ENCODE assay signal across 11 mouse cellular contexts in genomic region chr6:53549409-53549808, GRCm38 (mm10).
"Had no signal": no experiment of that assay in that cellular context is flagged by ENCODE, and none has a peak within 500 bp of the region (broad histone marks: within the 10 kb centered on the region; RNA-seq: fewer than 3 reads in every experiment).

No protein-coding gene starts in this region.

- H3K4me2 ChIP-seq: kidney, embryonic 15.5 days; liver, embryonic 13.5 days; midbrain, embryonic 13.5 days; neural tube, embryonic 15.5 days had no signal

- H3K36me3 ChIP-seq: kidney, embryonic 15.5 days; liver, embryonic 13.5 days; midbrain, embryonic 13.5 days; neural tube, embryonic 15.5 days had no signal

- H3K4me1 ChIP-seq: liver, embryonic 13.5 days had no signal

- H3K9me3 ChIP-seq: liver, embryonic 13.5 days; midbrain, embryonic 13.5 days; neural tube, embryonic 15.5 days had no signal

- H3K9ac ChIP-seq: kidney, embryonic 15.5 days; liver, embryonic 13.5 days; liver, postnatal 0 days; midbrain, embryonic 13.5 days; neural tube, embryonic 15.5 days had no signal

- H3K27me3 ChIP-seq: liver, embryonic 13.5 days had no signal

- DNase-seq: kidney, adult 2 months; liver, embryonic 13.5 days; liver, postnatal 0 days; right cerebral cortex, adult 18-20 months; right cerebral cortex, postnatal 25 days; thymus, postnatal 14 days had no signal

- H3K27ac ChIP-seq: kidney, embryonic 15.5 days; left cerebral cortex, adult 2 months; liver, embryonic 13.5 days; midbrain, embryonic 13.5 days; neural tube, embryonic 15.5 days had no signal

- ATAC-seq: intestine, embryonic 16.5 days; liver, postnatal 0 days; midbrain, embryonic 13.5 days had no signal

- H3K4me3 ChIP-seq: kidney, embryonic 15.5 days; left cerebral cortex, adult 2 months; liver, embryonic 13.5 days; midbrain, embryonic 13.5 days; neural tube, embryonic 15.5 days had no signal
